Mouse (Mus musculus) left cerebral cortex, postnatal 10 days (tissue): ENCODE measurements around the gene Crispld2. TPM values are rescaled to one million over a fixed set of nuclear protein-coding genes. Genes with fewer than 3 reads are reported as not detected.

Experiments used
- DNase-seq, 2 experiments: peaks; one replicate each; pipeline ENCODE4 v3.0.0; 2021 to 2022; ENCODE audit warnings: low spot score in 2 of 2, mixed read lengths in 1 of 2; ENCODE audit errors: extremely low spot score in 1 of 2
- intact Hi-C: fragments of 180-260 bp; cut with DNase I; formaldehyde crosslinking; loops from one replicate; pipeline ENCODE4 v1.15.1; 2025
- total RNA-seq, 2 experiments: library from RNA; stranded (reverse); gene quantifications; 2 replicates each; pipeline ENCODE4 v1.2.3; 2021

Crispld2 gene
- 1 to 10 TPM; 2.0 to 2.5 TPM for total RNA-seq

DNA sequence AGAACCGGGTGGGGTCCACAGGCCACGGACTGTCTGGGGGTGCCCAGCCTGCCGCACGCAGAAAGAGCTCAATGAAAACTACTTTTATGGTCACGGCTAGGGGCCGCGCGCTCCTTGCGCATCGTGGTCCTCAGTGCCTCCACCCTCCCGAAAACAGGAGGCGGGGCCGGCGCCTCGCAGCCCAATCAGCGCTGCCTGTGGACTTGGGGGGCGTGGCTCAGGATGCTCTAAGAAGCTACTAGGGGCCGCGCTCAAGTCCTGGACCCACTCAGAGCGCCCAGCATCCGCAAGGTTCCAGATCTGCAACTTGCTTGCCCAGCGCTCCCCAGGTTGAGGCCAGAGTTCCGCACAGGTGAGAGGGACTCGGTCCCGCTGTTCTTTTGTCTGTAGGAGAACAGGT, at the start of gene Crispld2:
Gene Crispld2, plus strand, starts transcription at position 190 of the 400 bp plus-strand sequence.
- intact Hi-C loops, result no loop called here
- peak; percentile 63 to 88 for DNase-seq

GRCm38 (mm10) chr8:119943616-119944015, 48.6 kb upstream of the Crispld2 start:
- DNase-seq, result no peak
- intact Hi-C loops, result loop anchor here (2.0 kb wide), 1 partner anchor 135 kb away; no protein-coding TSS in a partner anchor

DNA sequence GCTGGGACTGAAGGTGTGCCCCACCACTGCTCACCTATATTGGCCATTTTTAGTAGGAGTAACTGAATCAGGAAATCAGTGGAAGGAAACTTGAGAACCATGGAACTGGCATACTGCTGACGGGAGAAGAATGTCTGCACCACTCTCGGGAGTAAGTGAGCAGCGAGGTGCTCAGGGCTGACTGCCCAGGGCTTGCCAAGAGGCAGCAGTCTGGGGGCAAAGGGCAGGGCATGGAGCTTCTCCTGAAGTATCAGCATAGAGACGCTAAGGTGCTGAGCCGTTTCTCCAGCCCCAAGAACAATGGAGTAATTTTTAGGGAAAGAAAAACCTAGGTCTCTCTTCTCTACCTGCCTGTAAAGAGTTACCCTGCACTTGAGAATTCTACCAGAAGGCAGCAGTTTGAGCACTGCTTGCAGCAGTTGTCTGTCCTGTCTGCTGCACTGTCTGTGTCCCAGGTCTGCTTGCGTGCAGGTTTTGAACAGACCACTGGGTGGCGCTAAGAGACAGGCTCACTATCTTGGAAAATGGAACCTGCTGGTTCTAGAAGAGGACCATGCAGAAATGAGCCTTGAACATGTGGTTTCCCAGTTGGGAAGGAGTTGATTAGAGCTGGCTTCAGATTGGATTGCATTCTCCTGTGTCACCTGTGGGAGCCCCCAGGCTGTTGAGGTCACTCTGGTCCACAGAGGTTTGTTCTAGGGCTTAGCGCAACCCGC, 48.0 kb upstream of the Crispld2 start:
- intact Hi-C loops, result loop anchor here (2.0 kb wide), 1 partner anchor 135 kb away; no protein-coding TSS in a partner anchor
- peak; percentile 64 to 74 for DNase-seq

DNA sequence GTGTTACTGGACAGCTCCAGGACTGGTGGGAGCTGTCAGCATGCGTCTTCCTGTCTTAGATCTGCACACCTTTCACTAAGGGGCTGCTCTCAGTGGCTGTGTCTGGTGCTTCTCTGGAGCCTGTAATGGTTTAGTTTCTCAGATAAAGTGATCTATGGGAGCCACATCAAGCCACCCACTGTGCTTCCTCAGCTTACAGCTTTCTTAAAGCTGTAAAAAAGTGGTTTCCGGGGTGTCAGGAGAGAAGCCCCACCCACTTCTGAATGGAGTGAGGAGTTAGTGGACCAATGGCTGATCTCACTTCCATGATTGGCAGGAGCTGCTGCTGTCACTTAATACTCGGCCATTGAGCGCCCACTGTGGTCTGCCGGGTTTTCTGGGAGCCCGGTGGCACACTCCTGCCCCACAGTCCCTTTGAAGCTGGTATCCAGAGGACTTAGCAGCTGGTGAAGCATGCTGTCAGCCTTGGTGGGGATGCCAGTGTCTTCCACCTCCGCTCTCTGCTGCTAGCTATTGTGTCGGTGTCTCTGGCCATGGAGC, 45.8 kb upstream of the Crispld2 start:
- DNase-seq, result no peak
- intact Hi-C loops, result no loop called here

DNA sequence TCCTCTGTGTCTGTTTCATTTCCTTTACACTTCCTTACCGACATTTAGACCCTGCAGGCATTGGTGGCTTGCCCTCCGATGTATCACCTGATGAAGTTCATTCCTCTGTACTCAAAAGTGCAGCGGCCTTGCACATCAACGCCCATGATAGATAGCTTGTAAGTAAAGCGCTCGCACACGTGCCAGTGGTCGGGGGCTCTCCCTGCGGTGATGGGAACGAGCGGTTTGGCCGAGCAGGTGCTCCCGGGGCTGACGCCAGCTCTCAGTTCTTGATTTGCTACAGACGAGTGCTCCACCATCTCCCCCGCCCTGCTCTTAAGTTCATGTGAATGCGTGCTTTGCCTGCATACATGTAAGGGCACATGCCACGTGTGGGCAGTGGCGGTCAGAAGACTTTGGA, 44.6 kb upstream of the Crispld2 start:
- no peak for DNase-seq
- intact Hi-C loops, result no loop called here

GRCm38 (mm10) chr8:119948340-119948739, 43.9 kb upstream of the Crispld2 start:
- DNase-seq, result no peak
- intact Hi-C loops, result no loop called here

DNA sequence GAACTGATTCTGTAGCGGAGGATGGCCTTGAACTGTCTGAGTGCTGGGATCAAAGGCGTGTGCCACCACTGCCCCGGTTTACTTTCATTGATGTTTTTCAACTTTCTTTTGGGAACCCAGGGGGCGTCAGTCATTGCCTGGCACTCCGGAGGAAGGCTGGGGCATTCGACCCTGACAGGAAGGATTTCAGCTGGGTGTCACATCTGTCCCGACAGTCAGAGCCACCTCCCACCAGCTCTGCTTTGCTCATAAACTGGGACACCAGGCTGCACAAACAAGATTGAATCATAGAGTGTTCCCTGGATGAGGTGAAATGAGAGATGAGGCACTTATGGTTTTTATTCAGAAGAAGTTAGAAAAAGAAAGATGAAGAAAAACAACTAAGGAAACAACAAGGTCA, 40.0 kb upstream of the Crispld2 start:
- no peak for DNase-seq
- intact Hi-C loops, result no loop called here

GRCm38 (mm10) chr8:119952747-119953146, 39.5 kb upstream of the Crispld2 start:
- intact Hi-C loops, result no loop called here
- DNase-seq, result peak in 1 of 2 experiments; percentile 58

DNA sequence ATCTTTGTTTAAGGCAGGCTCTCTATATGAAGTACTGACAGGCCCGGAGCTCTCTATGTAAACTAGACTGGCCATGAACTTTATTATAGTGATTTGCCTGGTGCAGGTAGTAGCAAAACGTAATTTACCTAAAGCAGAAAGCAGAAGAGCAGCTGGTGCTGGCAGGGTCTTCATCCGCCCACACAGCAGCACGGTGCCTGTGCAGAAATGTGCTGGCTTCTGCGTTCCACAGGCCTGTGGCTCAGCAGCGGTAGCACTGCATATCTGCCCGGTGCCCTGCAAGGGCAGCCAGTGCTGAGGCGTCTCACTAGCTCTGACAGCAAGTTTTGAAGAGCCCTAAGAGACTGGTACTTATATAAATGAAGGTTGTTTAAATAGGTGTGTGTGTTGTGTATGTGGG, 36.9 kb upstream of the Crispld2 start:
- intact Hi-C loops, result no loop called here
- DNase-seq, result no peak

- DNase-seq, result no peak
- intact Hi-C loops, result no loop called here
These were observed 34.2 kb upstream of the Crispld2 start for GRCm38 (mm10) chr8:119958076-119958475.

GRCm38 (mm10) chr8:119960531-119961104, 31.6 kb upstream of the Crispld2 start:
- intact Hi-C loops, result no loop called here
- DNase-seq, result peak; percentile 66

DNA sequence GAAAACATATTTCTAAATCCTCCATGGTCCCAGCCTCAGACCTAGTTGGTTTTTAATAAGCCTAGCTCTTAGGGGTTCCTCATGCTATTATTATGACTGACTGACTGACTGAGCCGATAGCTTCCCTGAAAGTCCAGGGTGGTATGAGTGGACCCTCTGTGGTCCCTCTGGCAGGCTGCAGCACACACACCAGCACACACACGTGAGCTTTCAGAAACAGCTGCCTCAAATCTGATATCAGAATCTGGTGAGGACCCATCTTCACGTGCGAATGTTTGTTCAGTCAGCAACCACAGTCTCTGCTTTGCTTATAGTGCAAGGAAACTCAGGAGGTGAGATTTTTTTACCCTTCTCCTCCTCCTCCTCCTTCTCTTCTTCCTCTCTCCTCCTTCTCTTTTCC, 27.4 kb upstream of the Crispld2 start:
- intact Hi-C loops, result no loop called here
- no peak for DNase-seq

- DNase-seq, result no peak
These were observed 24.8 kb upstream of the Crispld2 start for GRCm38 (mm10) chr8:119967435-119967834.

DNA sequence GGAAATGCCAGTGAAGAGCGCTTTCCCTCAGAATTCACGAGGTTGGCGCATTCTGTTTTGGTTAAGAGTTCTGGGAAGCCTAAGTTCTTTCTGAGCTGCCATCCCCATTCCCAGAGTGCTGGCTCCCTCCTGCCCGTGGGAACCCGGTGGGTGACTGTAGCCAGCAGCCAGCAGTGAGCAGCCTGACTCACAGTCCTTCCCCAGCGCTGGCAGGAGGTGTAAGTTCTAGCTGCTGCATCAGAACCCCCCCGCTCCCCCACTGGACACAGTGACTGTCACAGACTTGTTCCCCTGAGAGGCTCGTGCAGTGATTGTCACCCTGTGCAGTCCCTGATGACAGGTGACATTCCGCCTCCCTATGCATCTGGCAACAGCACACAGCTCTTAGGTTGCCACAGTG, 22.1 kb upstream of the Crispld2 start:
- intact Hi-C loops, result no loop called here
- no peak for DNase-seq

More at GRCm38 (mm10) chr8:119967435-119967834, 24.8 kb upstream of the Crispld2 start:
- intact Hi-C loops, result no loop called here

DNA sequence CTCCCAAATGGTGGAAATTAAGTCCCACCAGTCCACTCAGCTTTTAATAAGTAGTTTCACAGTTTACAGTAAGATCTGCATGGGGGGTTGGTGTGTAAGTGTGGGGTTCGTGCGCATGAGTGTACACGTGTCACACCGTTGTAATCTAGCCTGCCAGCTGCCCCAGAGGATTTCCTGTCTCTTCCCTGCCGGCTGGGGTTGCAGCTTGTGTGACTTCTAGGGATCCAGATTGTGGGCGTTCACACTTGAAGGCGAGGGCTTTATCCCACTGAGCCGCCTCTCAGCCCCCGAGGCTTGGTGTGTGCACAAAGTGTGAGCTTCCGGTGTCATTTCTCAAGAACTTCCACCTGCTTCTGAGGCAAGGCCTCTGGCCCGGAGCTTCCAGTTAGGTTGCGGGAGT, 19.7 kb upstream of the Crispld2 start:
- intact Hi-C loops, result no loop called here
- no peak for DNase-seq

DNA sequence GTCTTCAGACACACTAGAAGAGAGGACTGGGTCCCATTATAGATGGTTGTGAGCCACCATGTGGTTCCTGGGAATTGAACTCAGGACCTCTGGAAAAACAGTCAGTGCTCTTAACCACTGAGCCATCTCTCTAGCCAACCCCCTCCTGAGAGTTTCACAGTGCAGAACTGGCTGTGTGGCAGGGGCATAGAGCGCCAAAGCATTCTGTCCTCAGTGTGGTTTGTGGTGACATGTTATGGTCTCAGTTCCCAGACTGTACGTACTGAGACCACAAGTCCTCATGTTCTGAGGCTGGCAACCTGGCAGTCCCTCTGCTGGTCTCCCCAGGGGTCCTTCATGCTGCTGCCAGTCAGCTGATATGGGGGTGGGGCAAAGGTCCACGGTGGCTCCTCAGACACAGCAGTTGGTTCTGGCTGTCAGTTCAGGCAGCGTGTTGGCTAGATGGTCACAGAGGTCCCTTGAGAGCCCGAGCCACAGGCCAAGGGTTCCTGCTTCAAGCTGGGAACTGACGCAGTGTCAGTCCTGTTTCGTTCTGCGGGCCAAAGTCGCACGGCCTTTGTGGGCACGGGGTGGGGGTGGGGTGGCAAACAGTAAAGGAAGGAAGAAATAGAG, 13.4 kb upstream of the Crispld2 start:
- intact Hi-C loops, result no loop called here
- no peak for DNase-seq

DNA sequence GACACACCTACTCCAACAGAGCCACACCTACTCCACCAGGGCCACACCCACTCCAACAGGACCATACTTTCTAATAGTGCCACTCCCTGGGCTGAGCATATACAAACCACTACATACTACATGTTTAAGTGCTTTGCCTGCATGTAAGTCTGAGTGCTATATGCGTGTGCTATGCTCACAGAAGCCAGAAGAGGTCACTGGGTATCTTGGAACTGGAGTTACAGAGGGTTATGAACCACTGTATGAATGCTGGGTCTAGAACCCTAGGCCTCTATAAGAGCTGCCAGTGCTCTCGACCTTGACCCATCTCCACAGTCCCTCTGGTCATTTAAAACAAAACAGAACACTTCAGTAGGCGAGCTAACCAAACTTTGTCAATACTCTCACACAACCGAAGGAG, 11.0 kb upstream of the Crispld2 start:
- DNase-seq, result no peak
- intact Hi-C loops, result no loop called here

DNA sequence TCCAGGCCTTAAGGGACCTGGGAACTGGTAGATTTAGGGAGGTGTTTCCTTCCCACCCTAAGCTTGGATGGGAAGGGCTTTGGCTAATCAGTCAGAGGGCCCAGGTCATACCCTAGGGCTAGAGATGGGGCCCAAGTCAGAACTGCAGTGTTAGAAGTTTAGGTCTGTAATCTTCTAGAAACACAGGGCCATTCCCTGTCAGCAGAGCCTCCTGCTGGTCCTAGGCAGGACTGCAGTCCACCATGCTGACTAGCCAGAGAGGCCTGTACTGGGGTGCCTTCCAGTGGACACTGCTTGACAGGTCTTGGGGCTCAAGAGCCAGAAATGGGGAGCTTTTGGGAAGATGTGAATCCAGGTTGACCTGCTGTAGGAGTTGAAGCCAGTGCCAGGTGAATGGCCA, 8.2 kb upstream of the Crispld2 start:
- intact Hi-C loops, result no loop called here

DNA sequence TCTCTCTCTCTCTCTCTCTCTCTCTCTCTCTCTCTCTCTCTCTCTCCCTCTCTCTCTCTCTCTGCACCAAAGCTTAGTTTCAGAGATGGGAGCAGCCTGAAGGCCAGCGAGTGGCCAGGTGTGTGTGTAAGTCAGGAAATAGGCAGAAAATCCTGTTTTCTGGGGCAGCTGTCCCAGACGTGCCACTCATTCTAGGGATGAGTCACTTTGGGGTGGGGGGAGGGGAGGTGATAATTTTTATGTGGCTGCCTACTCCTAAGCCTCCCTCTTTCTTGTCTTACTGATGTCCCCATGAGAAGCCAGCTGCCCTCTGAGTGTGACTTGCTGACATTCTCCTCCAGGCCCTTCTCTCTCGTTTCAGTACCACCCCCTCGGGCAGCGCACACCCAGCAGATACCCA, 6.1 kb upstream of the Crispld2 start:
- DNase-seq, result no peak
- intact Hi-C loops, result no loop called here

More for the DNA sequence above, 8.2 kb upstream of the Crispld2 start:
- no peak for DNase-seq

DNA sequence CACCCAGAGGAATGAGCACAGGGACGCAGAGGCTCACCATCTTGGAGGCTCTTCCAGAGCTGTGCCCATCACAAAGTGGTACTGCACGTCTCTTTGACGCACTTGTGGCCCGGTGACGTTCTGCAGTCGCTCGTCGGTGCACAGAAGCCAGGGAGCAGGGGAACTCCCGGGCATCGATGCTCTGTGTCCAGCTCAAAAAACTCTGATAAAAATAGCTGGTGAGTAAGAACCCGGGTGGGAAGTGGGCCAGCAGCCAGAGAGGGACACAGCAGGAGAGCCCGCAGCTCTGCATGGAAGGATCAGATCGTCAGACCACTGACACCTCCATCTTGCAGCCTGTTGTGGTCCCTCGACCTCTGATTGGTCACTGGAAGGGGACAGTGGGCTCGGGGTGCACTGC, 4.2 kb upstream of the Crispld2 start:
- DNase-seq, result peak in 1 of 2 experiments; percentile 74

More for the DNA sequence above, 4.2 kb upstream of the Crispld2 start:
- intact Hi-C loops, result no loop called here
